Mouse (Mus musculus): ENCODE data around the gene Taar7b.
A peak's percentile ranks its signal among the peaks of the same experiment; 100 is the strongest.

Taar7b gene

GRCm38 (mm10) chr10:23999639-24000038 is at the start of gene Taar7b:
Taar7b (plus strand) TSS chr10:23999939.
- DNase-seq, result no peak

DNA sequence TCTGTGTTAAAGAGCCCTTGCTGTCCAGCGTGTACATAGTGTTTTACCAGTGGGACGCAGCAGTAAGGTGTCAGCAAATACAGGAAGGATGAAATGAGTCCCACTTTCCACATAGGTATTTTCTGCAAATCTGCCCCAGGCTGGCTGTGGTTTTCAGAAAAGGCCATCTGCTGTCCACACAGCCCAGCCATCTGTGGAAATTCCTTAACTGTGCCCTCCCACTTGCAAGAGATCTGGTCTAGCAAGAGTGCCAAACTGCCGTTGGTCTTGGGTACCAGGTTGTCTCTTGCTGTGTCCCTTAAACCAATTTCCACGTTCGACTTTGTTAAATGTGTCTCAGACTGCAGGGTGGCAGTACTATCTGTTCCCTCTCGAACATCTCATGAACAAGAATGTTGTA is 48.0 kb upstream of the Taar7b start:
- no peak for DNase-seq

DNA sequence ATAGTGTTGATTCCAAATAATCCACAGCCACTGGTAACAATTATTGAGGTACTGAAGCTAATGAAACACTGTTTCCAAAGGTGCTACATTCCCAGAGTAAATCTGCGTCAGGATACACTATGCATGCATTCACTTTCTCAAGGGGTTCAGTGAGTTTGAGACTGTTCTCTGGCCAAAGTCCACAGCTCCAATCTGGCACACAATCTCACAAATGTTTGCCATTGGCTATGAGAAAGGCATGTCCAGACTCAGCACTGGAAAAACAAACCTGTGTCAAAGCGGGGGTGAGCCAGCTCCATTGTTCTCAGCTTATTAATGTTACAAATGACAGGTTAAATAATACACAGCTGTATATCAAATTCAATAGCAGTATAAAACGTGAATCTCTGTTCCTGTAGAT is 40.7 kb upstream of the Taar7b start:
- DNase-seq, result peak; percentile 55

DNA sequence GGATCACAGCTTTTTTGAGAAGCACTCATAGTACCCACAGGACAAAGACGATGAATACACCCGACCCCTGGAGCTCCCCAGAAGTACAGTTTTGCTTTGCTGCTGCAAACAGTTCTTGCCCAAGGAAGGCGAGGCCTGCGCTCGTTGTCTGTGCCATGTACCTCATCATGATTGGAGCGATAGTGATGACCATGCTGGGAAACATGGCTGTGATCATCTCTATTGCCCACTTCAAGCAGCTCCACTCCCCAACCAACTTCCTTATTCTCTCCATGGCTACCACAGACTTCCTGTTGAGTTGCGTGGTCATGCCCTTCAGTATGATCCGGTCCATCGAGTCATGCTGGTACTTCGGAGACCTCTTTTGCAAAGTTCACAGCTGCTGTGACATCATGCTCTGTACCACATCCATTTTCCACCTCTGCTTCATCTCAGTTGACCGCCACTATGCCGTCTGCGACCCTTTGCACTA is 39.3 kb upstream of the Taar7b start, which contains the start of gene Taar4:
Taar4 (plus strand) TSS at position 51 of the 472 bp plus-strand sequence.
- DNase-seq, result no peak

GRCm38 (mm10) chr10:23963444-23963843 is 36.3 kb upstream of the Taar7b start:
- DNase-seq, result no peak

- no peak for DNase-seq
Observed at GRCm38 (mm10) chr10:23964921-23965610, 34.7 kb upstream of the Taar7b start.

- no peak for DNase-seq
Observed at GRCm38 (mm10) chr10:23970656-23971165, 29.0 kb upstream of the Taar7b start, which contains the start of gene Taar5. Taar5 (plus strand) TSS chr10:23970706.

GRCm38 (mm10) chr10:23971256-23971655 is 28.5 kb upstream of the Taar7b start:
- DNase-seq, result no peak

DNA sequence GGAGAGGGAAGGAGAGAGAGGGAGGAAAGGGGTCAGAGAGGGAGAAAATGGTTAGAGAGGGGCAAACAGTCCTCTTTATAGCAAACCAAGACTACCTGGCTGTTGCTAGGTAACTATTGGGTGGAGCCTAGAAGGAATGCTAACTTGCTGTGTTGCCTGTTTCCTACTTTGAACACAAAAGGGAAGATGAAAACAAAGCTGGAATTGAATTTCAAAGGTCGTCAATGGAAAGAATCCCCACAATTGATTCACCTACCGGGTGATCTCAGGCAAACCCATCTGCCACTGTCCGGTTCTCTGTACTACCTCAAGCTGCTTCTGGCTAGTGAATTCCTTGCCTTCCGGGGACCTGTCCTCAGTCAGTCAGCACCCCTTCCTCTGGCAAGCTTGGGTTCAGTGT is 21.8 kb upstream of the Taar7b start:
- DNase-seq, result no peak

DNA sequence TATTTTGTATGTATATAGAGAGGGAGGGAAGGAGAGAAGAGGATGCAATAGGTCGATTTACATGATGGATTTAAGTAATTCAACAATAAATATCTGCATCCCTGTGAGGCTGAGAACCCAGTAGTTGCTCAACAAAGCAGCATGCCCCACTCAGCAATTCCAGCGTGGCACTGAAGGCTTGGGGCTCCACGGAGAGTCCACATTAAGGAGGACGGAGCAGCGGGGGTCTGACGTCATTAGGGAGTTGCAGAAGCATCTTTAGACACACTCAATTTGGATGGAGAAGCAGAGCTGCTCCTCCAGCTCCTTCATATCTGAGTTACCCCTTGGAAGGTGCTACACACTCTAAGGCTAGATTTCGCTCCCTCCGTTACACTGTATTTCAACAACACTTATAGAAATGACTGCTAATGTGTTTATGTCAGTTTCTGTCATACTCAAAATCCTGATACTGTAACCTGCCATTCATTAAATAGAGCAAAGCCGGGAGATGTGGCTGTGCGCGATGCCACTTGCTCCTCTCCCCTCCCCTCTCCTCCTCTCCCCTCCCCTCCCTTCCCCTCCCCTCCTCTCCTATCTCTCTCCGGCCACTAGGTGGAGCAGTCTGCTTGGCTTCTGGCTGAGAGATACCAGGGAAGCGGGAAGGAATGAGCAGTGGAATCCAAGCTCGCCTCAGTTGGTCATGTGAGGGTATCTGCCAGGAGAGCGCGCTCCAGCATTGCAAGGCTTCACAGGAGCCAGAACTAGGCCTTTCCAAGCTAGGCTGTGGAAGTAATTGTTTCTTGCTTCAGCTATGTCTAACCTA is 20.6 kb upstream of the Taar7b start:
- peak; percentile 74 for DNase-seq

DNA sequence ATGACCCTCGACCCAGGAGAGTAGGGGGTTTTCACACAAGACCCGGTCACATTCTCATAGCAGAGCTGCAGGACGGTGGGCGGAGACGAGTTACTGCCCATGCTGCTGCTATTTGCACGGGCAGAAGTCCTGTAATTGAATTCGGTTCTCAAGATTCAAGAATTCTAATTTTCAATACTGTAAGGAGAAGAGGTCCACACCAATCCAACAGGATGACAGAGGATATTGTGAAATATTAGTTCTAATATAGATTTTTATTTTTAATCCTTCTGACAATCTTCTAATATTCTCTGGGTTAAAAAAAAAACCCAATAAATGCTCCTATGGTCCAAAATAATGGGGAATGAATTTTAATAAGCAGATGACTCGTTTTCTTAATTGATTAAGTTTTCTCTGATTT is 14.2 kb upstream of the Taar7b start, which contains the start of gene Taar6:
Taar6 (minus strand) TSS at position 101 of the 400 bp plus-strand sequence.
- DNase-seq, result no peak

GRCm38 (mm10) chr10:23986419-23986818 is 13.3 kb upstream of the Taar7b start:
- no peak for DNase-seq

- DNase-seq, result no peak
Observed at GRCm38 (mm10) chr10:23993381-23993780, 6.4 kb upstream of the Taar7b start, which contains the start of gene Taar7a. Taar7a (minus strand) TSS chr10:23993481.

- no peak for DNase-seq
Observed at GRCm38 (mm10) chr10:24006442-24006841, 6.7 kb downstream of the Taar7b start.

GRCm38 (mm10) chr10:24007034-24007433 is 7.3 kb downstream of the Taar7b start:
- no peak for DNase-seq

GRCm38 (mm10) chr10:24008143-24008542 is 8.4 kb downstream of the Taar7b start:
- no peak for DNase-seq

GRCm38 (mm10) chr10:24026922-24027321 is 27.2 kb downstream of the Taar7b start, which contains the start of gene Taar7d:
Taar7d (plus strand) TSS chr10:24027222.
- no peak for DNase-seq

GRCm38 (mm10) chr10:24031347-24031746 is 31.6 kb downstream of the Taar7b start:
- no peak for DNase-seq

DNA sequence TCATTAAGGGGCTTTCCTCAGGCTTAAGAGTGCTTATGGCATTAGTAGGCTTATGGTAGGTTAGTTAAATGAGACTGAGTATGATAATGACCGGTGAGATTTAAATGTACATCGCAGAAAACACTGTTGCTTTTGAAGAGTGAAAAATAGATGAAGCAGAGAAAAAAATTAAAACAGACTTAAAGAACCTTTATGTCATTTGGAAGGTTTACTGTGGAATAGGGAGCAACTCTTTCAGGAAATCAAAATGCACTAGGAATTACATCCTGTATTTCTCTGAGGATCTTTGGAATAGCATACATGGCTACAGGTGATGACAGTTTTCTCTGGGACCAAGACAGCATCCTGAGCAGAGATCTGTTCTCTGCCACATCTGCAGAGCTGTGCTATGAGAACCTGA is 37.6 kb downstream of the Taar7b start, which contains the start of gene Taar7e:
Taar7e (plus strand) TSS at position 301 of the 400 bp plus-strand sequence.
- no peak for DNase-seq

DNA sequence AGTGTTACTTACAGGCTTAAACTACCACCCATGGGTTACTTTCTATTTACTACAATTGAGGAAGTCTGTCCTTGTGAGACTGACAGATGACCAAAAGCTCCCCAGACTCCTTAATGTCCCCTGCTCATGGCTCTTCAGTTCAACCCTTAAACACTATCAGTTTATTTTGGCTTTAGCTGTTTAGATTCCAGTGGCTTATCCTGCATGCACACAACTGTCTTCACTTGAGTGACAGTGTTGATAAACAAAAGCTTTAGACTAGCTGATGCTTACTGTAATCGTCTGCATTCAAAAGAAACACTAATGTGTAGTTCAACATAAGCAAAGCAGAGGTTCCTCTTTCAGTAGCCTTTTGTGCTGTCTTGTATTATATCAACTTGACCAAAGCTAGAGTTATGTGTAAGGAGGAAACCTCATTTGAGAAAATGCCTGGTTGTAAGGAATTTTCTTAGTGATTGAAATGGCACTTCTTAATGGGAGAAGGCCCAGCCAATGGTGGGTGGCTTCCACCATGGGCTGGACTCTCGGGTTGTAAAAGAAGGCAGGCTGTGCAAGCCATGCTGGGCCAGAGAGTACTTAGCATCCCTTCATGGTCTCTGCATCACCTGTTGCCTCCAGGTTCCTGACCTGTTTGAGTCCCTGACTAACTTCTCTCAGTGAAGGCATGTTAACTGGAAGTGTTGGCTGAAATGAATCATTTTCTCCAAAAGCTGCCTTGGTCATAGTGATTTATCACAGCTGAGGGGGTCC is 40.6 kb downstream of the Taar7b start:
- no peak for DNase-seq

DNA sequence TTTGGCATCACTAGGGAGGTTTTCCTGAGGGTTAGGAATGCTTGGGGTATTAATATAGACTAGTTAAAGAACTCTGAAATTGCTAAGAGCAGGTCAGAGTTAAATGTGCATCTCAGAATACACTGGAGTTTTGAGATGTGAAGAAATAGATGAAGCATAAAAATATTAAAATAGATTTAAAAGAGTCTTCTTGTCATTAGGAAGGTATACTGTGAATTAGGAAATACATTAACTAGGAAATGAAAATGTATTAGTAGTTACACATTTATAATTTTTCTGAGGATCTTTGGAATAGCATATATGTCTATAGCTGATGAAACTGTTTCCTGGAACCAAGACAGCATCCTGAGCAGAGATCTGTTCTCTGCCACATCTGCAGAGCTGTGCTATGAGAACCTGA is 49.5 kb downstream of the Taar7b start, which contains the start of gene Taar7f:
Taar7f (plus strand) TSS at position 301 of the 400 bp plus-strand sequence.
- DNase-seq, result no peak

Measured in kidney, adult 18-20 months (tissue).